Mouse (Mus musculus) lung, adult 2 months (tissue): ENCODE measurements at regions not wholly inside any gene's neighbourhood (a gene's known extent, or its start where the extent isn't known, plus 50 kb on each side); places are given as distances from the start of the nearest gene placed in this dataset.
A peak's percentile ranks its signal among the peaks of the same experiment; 100 is the strongest.

ENCODE experiments used
- DNase-seq: peaks from one replicate; pipeline ENCODE4 v3.0.0; 2022
- H3K4me1 ChIP-seq: fragments of 200-500 bp; 2 replicates; pipeline ENCODE4 v1.6.1; 2011; ENCODE audit warnings: low read length; ENCODE audit not compliant: control insufficient read depth, insufficient read depth
- H3K4me3 ChIP-seq: fragments of 200-500 bp; replicated peaks from 2 replicates; pipeline ENCODE3; 2011; ENCODE audit warnings: low read depth, mild to moderate bottlenecking, control low read depth, low read length; ENCODE audit errors: extremely low read depth
- CTCF ChIP-seq: fragments of 200-500 bp; IDR thresholded peaks from 2 replicates; pipeline ENCODE4 v1.5.1; 2011; ENCODE audit warnings: mild to moderate bottlenecking, low read length, control low read depth; ENCODE audit not compliant: insufficient read depth
- POLR2A ChIP-seq: fragments of 200-500 bp; IDR thresholded peaks from 2 replicates; pipeline ENCODE4 v1.6.1; 2011; ENCODE audit warnings: low read depth, mild to moderate bottlenecking, control low read depth, low read length, borderline replicate concordance; ENCODE audit errors: extremely low read depth
- WGBS: fragments of 180-500 bp; shearing (Covaris S2); methylation state at CpG from one replicate; pipeline ENCODE4 v1.1.7; 2018; 5-methylcytosine and 5-hydroxymethylcytosine counted together

- 0 out of 2 replicates have a peak, but pooled peaks cover 2% of the 10 kb centered on the region for H3K4me1 ChIP-seq
- H3K4me3 ChIP-seq = no peak overlapping the region
- TF ChIP-seq CTCF (no peak), POLR2A (no peak)
- no peak for DNase-seq
- 57% methylated on average over 2 of the region's 2 CpGs for WGBS
Measured at GRCm38 (mm10) chr8:115534030-115534429, 173.6 kb downstream of the Maf start.

DNA sequence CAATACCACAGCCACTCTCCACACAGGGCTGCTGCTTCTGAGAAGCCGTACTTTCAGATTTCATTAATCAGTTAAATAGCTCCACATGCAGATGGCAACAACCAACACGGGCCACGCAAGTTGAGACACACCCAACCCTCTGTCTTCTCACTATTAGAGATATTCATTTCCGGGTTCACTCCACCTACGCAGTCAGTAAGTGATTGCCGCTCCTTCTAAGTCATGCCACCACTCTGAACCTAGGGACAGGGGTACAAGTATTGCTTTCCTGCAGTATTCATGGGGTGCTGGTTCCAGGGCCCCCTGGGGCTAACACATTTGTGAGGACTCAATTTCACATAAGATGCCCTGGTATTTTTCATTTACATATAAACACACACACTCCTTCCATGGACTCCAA lies 176.3 kb downstream of the Maf start:
- H3K4me3 ChIP-seq = no peak overlapping the region
- WGBS = 89% methylated on average over 6 of the region's 6 CpGs
- 0 out of 2 replicates have a peak, but pooled peaks cover 2% of the 10 kb centered on the region for H3K4me1 ChIP-seq
- no peak for TF ChIP-seq CTCF
- no peak for TF ChIP-seq POLR2A
- no peak for DNase-seq

DNA sequence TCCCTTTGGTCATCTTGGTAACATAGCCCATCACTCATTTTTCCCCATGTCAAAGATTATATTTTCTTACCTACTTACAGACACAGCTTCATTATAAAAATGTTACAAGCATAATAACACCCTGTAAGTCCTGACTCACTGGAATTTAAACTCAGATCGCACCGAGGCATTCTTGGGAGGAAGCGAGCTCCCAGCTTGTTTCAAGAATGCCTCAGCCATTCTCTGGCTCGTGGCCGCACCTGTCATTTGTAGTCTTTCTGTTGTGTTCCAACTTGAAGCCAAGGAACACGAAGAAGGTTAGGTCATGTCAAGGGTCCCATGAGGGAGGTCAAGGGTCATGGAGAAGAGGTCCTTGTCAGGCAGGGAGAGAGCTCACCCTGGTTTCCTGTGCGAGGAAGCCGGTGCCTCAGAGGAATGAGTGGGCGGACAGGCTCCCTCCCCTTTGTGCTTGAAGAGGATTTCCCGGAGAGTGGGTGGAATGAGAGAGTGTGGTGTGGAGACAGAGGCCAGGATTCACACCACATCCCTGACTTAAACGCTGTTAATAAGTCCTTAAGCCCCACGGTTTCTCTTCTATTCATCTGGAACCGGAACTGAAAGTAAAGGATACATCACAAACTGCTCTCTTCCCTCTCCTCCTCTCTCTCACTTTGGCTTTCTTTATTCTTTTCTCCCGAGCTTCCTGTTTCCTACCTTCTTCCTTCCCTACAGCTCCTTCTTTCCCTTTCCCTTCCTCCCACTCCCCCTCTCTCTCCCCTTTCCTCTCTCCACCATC lies 177.8 kb downstream of the Maf start:
- WGBS = 14% methylated on average over 14 of the region's 14 CpGs
- TF ChIP-seq CTCF (no peak), POLR2A (no peak)
- peak; percentile 9 for DNase-seq

DNA sequence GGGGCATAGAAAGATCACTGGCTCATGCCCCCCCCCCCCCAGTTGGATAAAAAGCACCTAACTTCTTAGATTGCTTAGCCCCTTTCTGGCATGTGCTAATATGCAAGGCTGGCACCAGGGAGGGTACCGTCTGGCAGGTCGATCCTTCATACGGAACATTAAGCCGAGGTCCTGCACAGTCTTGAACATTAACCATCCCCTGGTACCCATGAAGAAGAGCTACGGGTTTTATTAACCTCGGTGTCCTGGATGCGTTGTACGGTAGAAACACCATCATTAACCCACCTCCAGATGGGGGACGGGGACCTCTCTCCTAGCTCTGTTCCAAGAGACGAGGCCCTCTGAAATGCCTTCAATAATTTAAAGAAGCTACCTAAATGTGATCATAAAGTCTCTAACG lies 178.7 kb downstream of the Maf start:
- WGBS = 97% methylated on average over 11 of the region's 11 CpGs

More for the DNA sequence above, 177.8 kb downstream of the Maf start:
- H3K4me1 ChIP-seq = 0 out of 2 replicates have a peak, but pooled peaks cover 2% of the 10 kb centered on the region
- H3K4me3 ChIP-seq = peak overlapping the region; percentile 35

DNA sequence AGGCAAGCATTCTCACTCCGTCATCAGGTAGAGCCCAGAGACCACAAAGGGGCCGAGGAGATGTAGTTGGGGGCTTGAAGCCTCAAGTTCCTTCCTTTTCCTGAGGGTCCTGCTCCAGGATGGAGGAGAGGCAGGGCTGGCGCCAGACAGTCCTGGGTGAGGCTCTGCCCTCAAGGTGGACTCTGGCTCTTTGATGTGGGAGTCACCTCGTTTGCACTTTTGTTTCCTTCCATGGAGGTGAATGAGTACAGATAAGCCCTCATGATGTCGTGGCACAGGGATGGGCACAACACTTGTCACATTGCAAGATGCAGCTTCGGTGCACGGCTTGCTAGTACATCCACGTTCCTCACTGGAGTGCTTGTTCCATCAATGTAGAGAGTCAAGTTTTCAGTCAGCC lies 182.4 kb downstream of the Maf start:
- TF ChIP-seq POLR2A (no peak), CTCF (no peak)
- no peak for DNase-seq
- 0 out of 2 replicates have a peak, but pooled peaks cover 2% of the 10 kb centered on the region for H3K4me1 ChIP-seq
- 80% methylated on average over 8 of the region's 8 CpGs for WGBS
- no peak overlapping the region for H3K4me3 ChIP-seq

More for the DNA sequence above, 178.7 kb downstream of the Maf start:
- no peak for DNase-seq
- H3K4me1 ChIP-seq = 0 out of 2 replicates have a peak, but pooled peaks cover 2% of the 10 kb centered on the region
- H3K4me3 ChIP-seq = no peak overlapping the region
- TF ChIP-seq POLR2A (no peak), CTCF (no peak)

DNA sequence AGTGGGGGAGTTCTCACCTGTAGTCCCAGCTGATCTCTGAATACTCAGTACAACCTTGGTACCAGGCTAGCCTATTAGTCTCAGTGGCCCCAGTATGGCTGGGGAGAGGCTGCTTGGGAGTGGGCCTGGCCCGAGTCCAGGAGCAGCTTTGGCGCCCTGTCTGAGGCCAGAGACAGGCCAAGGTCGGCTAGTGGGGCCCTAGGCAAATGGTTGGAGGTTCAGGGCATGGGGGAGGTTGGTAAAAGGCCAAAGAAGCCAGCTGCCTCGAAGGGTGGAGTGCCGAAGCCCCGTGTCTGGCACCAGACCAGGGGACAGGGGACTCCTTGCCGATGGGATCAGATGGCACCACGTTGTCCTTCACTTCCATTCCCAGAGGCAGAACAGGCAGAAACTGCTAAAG lies 182.9 kb downstream of the Maf start:
- TF ChIP-seq CTCF = no peak
- TF ChIP-seq POLR2A = no peak
- DNase-seq = no peak
- Histone ChIP-seq H3K4me3 (no peak overlapping the region), H3K4me1 (0 out of 2 replicates have a peak, but pooled peaks cover 1% of the 10 kb centered on the region)
- 47% methylated on average over 8 of the region's 8 CpGs for WGBS

DNA sequence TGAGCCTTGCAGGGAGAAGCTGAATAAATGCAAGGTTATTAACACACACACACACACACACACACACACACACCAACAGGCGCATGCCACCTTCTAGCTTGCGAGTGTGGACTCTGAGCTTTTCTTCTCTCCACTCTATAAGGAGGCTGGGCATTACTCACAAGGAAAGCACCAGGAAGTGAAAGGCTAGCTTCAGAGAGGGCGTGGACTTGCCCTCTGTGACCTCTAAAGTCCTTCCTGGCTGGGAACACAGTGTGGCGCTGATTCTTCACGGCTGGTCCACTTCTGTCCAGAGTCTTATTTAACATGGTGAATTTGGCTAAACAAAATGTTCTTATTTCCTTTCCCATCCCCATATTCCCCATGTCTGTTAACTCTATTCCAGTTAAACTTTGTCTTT lies 185.1 kb downstream of the Maf start:
- 62% methylated on average over 5 of the region's 5 CpGs for WGBS
- H3K4me3 ChIP-seq = no peak overlapping the region
- no peak for TF ChIP-seq POLR2A
- peak; percentile 11; the same call in 1 of the 2 replicates for TF ChIP-seq CTCF
- H3K4me1 ChIP-seq = no peaks in the 10 kb centered on the region
- DNase-seq = no peak

DNA sequence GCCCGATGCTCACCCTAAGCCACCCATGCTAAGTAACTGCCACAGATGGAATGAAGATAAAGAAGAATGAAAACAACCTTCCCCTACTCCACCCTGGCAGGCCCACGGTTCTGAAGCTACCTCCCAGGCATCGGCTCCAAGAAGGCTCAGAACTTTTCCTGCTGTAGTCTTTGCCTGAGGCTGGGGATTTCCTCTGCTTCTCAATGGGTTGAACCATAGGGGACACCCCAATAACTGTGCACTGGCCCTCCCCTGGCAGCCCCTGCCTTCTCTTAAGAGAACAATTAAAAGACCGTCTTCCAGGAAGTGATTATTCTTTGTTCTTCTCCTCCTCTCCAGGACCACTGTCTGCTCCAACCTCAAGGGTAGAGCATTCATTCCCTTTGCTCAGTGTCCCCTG lies 191.9 kb downstream of the Maf start:
- WGBS = 48% methylated on average over 4 of the region's 4 CpGs
- no peak for DNase-seq
- Histone ChIP-seq H3K4me1 (no peaks in the 10 kb centered on the region), H3K4me3 (no peak overlapping the region)
- TF ChIP-seq POLR2A (no peak), CTCF (no peak)

DNA sequence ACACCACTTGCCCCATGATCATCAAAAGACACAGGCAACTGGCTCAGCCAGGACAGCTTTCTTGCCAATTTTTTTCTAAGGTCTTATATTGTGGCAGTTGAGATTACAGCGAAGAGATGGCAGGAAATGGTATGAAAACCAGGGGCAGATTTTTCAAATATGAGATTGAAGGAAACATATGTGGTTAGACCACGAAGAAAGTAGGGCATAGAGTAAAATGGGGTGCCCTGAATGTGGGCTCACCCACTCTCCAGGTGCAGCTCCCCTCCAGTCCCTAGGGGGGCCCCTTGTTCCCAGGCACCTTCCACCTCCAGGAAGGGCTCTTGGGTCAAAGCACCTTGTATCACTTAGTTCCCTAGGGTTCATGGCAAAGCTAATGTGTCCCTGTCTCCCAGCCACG lies 193.1 kb downstream of the Maf start:
- WGBS = 70% methylated on average over 3 of the region's 3 CpGs
- no peak for DNase-seq
- TF ChIP-seq POLR2A = no peak
- no peak for TF ChIP-seq CTCF
- H3K4me3 ChIP-seq = no peak overlapping the region
- no peaks in the 10 kb centered on the region for H3K4me1 ChIP-seq

GRCm38 (mm10) chr8:115507180-115507579 lies 200.4 kb downstream of the Maf start:
- DNase-seq = no peak
- TF ChIP-seq CTCF (no peak), POLR2A (no peak)
- WGBS = 80% methylated on average over 4 of the region's 4 CpGs
- H3K4me3 ChIP-seq = no peak overlapping the region
- no peaks in the 10 kb centered on the region for H3K4me1 ChIP-seq

DNA sequence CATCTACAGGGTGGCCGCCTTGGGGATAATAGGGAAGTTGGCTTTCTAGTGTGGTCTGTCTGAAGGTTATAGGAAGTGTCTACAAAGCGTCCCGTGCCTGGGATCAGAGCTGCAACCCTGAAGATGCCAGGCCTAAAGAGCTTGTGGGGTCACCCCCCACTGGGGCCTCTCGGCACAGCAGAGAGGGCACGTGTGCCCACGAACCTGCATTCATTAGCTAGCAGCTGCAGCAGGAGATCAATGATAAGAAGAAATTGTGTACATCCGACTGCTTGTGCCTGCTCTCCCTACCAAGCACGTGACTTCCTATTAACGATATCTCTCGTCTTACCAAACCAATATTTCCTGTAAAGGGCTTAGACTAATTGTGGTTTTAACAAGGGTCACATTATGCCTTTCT lies 200.9 kb downstream of the Maf start:
- Histone ChIP-seq H3K4me3 (no peak overlapping the region), H3K4me1 (no peaks in the 10 kb centered on the region)
- 43% methylated on average over 10 of the region's 10 CpGs for WGBS
- TF ChIP-seq POLR2A (no peak), CTCF (no peak)
- DNase-seq = no peak
